Mouse (Mus musculus): Measurements from ENCODE around the gene Pex11g. TPM values are rescaled to one million over a fixed set of nuclear protein-coding genes. Genes with fewer than 3 reads are reported as not detected.

The Pex11g gene
- polyA plus RNA-seq, 1 experiment from 2014 or later: 4.4 TPM

DNA sequence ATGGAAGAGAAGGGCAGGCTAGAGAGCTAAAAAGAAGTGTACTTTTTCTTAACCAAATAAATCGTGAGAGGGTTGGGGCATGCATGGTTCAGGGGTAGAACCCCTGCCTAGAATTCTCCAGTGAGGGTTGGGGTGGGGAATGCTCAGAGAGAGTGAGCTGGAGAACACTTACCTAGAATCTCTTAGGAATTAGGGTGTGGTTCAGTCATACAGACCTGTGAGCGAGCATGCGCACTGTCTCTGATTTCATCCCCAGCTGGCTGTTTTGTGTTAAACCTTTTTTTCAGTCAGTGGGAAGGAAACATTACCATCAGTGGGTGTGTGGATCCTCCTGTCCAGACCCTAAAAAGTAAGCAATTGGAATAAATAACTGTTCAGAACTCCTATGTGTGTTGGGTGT is 41.3 kb downstream of the Pex11g start:
- no peak overlapping the region for H3K9ac ChIP-seq
- H3K27me3 ChIP-seq: no peaks in the 10 kb centered on the region
- no peaks in the 10 kb centered on the region for H3K4me1 ChIP-seq
- H3K4me2 ChIP-seq: no peak overlapping the region
- WGBS: 94% methylated on average over 3 of the region's 3 CpGs
- H3K36me3 ChIP-seq (replicated peaks): peaks cover 24% of the 10 kb centered on the region
- ATAC-seq (ENCODE audit: low FRiP score): no peak
- no peak overlapping the region for H3K4me3 ChIP-seq (replicated peaks)
- no peak overlapping the region for H3K27ac ChIP-seq
- H3K9me3 ChIP-seq: no peaks in the 10 kb centered on the region

DNA sequence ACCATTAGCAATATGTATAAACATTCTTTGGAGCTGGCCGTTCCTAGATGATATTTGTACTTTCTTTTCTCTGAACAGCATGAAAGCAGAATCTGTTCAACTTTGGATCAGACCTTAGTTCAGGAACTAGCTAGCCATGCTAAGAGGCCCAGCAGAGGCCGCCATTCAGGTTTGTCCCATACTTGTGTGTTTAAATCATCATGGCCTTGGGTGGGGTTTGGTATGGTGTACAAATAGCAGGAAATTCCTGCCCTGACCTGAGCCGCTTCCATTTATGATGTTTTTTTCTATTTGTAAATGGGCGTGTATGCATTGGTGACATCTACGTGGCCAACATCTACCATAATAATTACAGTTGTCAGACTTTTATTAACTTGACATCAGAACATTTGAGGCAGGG is 42.3 kb downstream of the Pex11g start:
- no peak for ATAC-seq (ENCODE audit: low FRiP score)
- no peaks in the 10 kb centered on the region for H3K9me3 ChIP-seq
- no peak overlapping the region for H3K9ac ChIP-seq
- no peak overlapping the region for H3K27ac ChIP-seq
- no peaks in the 10 kb centered on the region for H3K4me1 ChIP-seq
- 95% methylated on average over 5 of the region's 5 CpGs for WGBS
- no peak overlapping the region for H3K4me2 ChIP-seq
- H3K4me3 ChIP-seq (replicated peaks): no peak overlapping the region
- H3K36me3 ChIP-seq (replicated peaks): peaks cover 17% of the 10 kb centered on the region
- no peaks in the 10 kb centered on the region for H3K27me3 ChIP-seq

DNA sequence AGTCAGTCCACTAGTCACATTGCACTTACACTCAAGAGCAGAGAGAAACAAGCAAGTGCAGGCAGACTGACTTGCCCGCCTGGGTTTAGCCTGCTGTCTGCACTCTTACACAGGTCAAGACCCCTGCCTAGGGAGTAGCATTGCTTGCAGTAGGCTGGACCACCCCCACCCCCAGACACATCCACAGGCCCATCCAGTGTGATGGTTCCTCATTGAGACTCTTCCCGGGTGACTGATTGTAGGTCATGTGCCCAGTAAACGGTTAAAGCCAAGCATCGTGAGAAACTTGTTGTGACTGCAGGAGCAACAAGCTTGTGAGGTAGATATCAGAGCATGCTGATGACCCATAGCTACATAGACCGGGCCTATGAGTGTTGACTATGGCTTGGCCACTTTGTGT is 46.0 kb downstream of the Pex11g start:
- Histone ChIP-seq H3K4me1 (peaks cover 20% of the 10 kb centered on the region), H3K27me3 (no peaks in the 10 kb centered on the region), H3K4me2 (no peak overlapping the region), H3K9me3 (no peaks in the 10 kb centered on the region), H3K27ac (no peak overlapping the region), H3K36me3 (replicated peaks) (no peaks in the 10 kb centered on the region), H3K4me3 (replicated peaks) (no peak overlapping the region), H3K9ac (no peak overlapping the region)
- ATAC-seq (ENCODE audit: low FRiP score): no peak
- 93% methylated on average over 5 of the region's 5 CpGs for whole genome bisulfite sequencing

DNA sequence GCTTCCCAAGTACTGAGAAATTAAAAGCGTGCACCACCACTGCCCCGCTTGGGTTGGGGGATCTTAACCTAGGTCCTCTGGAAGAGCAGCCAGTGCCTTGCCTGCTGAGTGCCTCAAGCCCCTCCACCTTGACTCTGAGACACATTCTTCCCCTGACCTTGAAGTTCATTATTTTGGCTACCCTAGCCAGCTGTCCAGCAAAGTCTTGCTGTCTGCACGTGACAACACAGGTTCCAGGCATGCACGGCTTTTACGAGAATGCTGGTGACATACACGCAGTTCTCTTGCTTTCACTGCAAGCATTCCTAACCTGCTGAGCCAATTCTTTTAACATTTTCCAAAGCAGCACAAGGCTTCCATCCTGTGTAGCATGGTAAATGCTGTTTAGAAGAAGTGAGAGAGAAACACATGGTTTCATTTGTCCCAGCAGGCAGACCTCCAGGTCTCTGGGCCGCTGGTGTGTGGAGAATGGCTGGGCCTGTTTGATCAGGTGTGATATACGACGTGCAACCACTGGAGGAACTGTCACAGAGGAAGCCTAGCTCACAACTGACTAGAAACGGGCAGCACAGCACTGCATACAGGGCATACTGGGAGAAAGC is 47.3 kb downstream of the Pex11g start:
- 86% methylated on average over 10 of the region's 10 CpGs for WGBS

DNA sequence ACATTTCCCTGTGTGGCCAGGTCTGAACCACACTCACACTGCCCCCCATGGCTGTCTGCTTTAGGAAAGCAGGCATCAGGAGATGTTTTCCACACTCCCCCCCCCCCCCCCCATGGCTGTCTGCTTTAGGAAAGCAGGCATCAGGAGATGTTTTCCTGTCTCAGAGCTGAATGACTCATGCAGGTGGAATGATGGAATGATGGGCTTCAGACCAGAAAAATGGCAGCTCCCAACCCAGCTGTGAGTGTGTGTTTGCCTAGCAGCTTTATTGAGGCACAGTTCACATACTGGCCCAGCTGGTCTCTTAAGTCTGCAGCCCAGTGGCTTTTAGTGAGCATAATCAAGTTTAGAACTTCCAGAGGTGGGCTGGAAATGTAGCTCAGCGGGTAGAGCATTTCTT is 49.4 kb downstream of the Pex11g start:
- no peak overlapping the region for H3K4me3 ChIP-seq (replicated peaks)
- H3K4me2 ChIP-seq: no peak overlapping the region
- WGBS: 88% methylated on average over 1 of the region's 1 CpGs
- no peaks in the 10 kb centered on the region for H3K36me3 ChIP-seq (replicated peaks)
- H3K27ac ChIP-seq: no peak overlapping the region
- ATAC-seq (ENCODE audit: low FRiP score): no peak; the same call in 1 of the 2 replicates
- H3K4me1 ChIP-seq: peaks cover 41% of the 10 kb centered on the region
- H3K27me3 ChIP-seq: no peaks in the 10 kb centered on the region
- H3K9ac ChIP-seq: no peak overlapping the region
- H3K9me3 ChIP-seq: no peaks in the 10 kb centered on the region

More for the DNA sequence above, 47.3 kb downstream of the Pex11g start:
- no peak overlapping the region for H3K9ac ChIP-seq
- no peak overlapping the region for H3K4me2 ChIP-seq
- H3K4me3 ChIP-seq (replicated peaks): no peak overlapping the region
- H3K4me1 ChIP-seq: peaks cover 30% of the 10 kb centered on the region
- no peaks in the 10 kb centered on the region for H3K27me3 ChIP-seq
- no peak for ATAC-seq (ENCODE audit: low FRiP score)
- H3K36me3 ChIP-seq (replicated peaks): no peaks in the 10 kb centered on the region
- H3K9me3 ChIP-seq: no peaks in the 10 kb centered on the region
- no peak overlapping the region for H3K27ac ChIP-seq

DNA sequence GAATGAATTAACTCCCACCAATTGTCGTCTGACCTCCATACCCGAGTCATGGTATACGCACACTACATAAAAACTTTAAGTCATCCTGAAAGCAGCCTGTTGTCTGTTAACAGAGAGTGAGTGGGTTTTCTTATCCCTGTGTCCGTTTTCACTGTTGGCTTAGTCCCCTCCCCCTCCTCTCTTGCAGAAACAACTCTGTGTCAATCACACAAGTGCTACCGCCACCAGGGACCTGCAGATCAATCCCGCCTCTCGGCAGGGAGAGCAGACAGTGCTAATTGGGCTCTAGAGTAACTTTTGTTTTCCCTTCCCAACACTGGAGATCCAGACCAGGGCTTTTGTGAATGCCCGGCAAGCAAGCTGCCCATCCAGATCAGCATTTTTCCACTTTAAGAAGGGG is 50.0 kb downstream of the Pex11g start:
- WGBS: 3% methylated on average over 8 of the region's 8 CpGs
- H3K36me3 ChIP-seq (replicated peaks): no peaks in the 10 kb centered on the region
- H3K27ac ChIP-seq: 0 out of 2 replicates have a peak overlapping the region, but pooled peaks have one; percentile 46
- peak overlapping the region; percentile 4; the same call in 1 of the 2 replicates for H3K4me2 ChIP-seq
- H3K9me3 ChIP-seq: no peaks in the 10 kb centered on the region
- H3K27me3 ChIP-seq: no peaks in the 10 kb centered on the region
- H3K4me1 ChIP-seq: peaks cover 41% of the 10 kb centered on the region
- ATAC-seq (ENCODE audit: low FRiP score): peak; percentile 62
- H3K4me3 ChIP-seq (replicated peaks): no peak overlapping the region
- H3K9ac ChIP-seq: no peak overlapping the region

DNA sequence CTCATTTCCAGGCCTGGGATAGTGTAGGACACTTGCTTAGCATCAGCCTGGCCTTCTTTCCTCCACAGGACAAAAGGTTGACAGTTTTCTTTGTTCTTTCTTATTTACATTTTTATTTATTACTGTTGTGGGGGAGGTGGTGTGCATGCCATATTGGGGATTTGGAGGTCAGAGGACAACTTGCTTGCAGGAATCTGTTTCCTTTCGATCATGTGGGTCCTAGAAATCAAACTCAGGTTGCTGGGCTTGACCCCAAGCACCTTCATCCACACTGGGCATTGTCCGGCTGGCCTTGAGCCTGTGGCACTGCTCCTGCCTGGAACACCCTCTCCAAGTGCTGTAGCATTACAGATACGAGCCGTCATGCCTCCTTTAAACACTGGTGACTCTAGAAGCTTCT is 50.6 kb downstream of the Pex11g start:
- H3K4me2 ChIP-seq: 0 out of 2 replicates have a peak overlapping the region, but pooled peaks have one; percentile 4
- H3K9me3 ChIP-seq: no peaks in the 10 kb centered on the region
- H3K9ac ChIP-seq: no peak overlapping the region
- no peaks in the 10 kb centered on the region for H3K27me3 ChIP-seq
- no peak overlapping the region for H3K4me3 ChIP-seq (replicated peaks)
- no peak overlapping the region for H3K27ac ChIP-seq
- H3K36me3 ChIP-seq (replicated peaks): no peaks in the 10 kb centered on the region
- 21% methylated on average over 4 of the region's 4 CpGs for WGBS
- ATAC-seq (ENCODE audit: low FRiP score): no peak
- peaks cover 41% of the 10 kb centered on the region for H3K4me1 ChIP-seq

DNA sequence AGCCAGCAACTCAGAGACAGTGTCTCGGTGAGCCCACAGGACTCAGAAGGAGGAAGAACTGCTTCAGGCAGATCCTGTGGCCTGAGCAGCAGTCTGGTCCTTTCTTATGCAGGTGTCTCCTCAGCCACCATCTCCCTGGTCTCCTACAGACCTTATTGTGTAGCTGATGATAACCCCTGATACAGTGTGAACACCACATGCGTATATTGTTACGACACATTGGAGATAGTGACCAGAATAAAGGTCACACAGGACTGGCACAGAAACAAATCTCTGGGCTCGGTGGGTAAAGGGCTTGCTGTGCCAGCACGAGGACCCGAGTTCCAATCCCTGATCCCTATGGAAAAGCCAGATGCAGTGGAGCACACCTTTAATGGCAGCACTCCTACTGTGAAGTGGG is 51.8 kb downstream of the Pex11g start:
- Histone ChIP-seq H3K4me1 (peaks cover 41% of the 10 kb centered on the region), H3K27ac (no peak overlapping the region), H3K27me3 (no peaks in the 10 kb centered on the region), H3K9ac (no peak overlapping the region), H3K4me3 (replicated peaks) (no peak overlapping the region), H3K36me3 (replicated peaks) (no peaks in the 10 kb centered on the region), H3K4me2 (no peak overlapping the region), H3K9me3 (no peaks in the 10 kb centered on the region)
- WGBS: 89% methylated on average over 6 of the region's 6 CpGs
- ATAC-seq (ENCODE audit: low FRiP score): no peak

DNA sequence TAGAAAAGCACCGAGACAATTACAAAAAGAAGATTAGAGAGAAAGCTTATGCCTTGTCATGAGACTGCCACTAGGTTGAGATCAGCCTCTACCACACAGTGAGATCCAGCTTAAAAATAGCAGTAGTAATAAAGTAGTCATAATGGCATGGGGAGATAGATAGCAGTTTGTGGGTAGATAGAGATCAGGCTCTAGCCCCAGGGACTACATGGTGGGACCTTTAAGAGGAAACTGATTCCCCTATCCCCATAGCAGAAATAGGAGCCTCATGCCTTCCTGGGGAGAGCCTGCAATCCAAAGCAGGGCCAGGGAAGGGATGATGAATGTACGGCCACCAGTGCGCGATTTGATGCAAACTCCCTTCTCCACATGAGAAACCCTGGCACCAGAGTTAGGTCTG is 52.2 kb downstream of the Pex11g start:
- H3K4me1 ChIP-seq: peaks cover 41% of the 10 kb centered on the region

DNA sequence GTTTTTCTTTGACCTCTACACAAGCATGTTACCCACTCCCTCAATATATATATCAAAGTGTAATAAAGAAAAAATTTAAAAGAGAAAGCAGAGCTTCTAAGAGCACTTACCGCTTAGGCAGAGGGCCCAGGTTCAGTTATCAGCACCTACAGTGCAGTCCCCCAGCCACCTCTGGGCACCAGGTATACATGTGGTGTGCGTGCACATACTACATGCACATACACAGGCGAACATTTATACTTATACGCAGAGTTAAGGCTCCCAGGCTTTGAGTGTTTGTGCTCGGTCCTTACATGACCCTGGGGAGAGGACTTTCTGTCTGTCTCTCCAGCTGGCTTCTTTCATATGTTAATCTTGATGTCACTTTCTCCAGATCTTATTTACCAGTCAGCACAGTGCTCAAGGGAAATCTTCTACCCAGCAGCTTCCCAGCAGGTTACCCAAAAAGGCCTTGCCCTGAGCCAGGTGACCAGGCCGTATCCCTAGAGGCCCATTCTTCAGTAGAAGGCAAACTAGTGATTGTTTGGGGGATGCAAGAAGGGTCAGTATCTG is 52.8 kb downstream of the Pex11g start:
- Histone ChIP-seq H3K4me2 (no peak overlapping the region), H3K4me1 (peaks cover 41% of the 10 kb centered on the region)
- ATAC-seq (ENCODE audit: low FRiP score): no peak

More for the DNA sequence above, 52.2 kb downstream of the Pex11g start:
- Histone ChIP-seq H3K4me2 (no peak overlapping the region), H3K9me3 (no peaks in the 10 kb centered on the region), H3K36me3 (replicated peaks) (no peaks in the 10 kb centered on the region), H3K9ac (no peak overlapping the region), H3K4me3 (replicated peaks) (no peak overlapping the region), H3K27me3 (no peaks in the 10 kb centered on the region), H3K27ac (no peak overlapping the region)
- 74% methylated on average over 4 of the region's 4 CpGs for WGBS
- ATAC-seq (ENCODE audit: low FRiP score): no peak

DNA sequence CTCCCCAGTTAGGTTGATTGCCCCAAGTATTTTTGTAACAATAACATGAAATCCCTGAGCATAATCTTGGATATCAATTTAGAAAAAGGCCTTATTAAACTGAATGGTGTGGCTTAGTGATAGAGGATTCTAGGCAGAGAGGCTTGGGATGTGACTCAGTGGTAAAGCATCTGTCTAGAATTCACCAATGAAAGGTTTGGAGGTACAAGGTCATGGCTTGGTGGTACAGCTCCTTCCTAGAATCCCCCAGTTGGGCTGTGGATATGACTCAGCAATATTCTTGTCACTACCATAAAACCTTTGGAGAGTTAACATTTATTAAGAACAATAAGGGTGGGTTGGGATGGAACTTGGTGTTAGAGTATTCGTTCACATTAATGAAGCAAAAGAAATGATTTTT is 54.7 kb downstream of the Pex11g start:
- ATAC-seq (ENCODE audit: low FRiP score): no peak
- WGBS: 94% methylated on average over 1 of the region's 1 CpGs
- H3K4me1 ChIP-seq: peaks cover 35% of the 10 kb centered on the region

More for the DNA sequence above, 52.8 kb downstream of the Pex11g start:
- Histone ChIP-seq H3K36me3 (replicated peaks) (no peaks in the 10 kb centered on the region), H3K27me3 (no peaks in the 10 kb centered on the region), H3K9ac (no peak overlapping the region), H3K4me3 (replicated peaks) (no peak overlapping the region), H3K27ac (no peak overlapping the region), H3K9me3 (no peaks in the 10 kb centered on the region)
- 47% methylated on average over 6 of the region's 6 CpGs for WGBS

DNA sequence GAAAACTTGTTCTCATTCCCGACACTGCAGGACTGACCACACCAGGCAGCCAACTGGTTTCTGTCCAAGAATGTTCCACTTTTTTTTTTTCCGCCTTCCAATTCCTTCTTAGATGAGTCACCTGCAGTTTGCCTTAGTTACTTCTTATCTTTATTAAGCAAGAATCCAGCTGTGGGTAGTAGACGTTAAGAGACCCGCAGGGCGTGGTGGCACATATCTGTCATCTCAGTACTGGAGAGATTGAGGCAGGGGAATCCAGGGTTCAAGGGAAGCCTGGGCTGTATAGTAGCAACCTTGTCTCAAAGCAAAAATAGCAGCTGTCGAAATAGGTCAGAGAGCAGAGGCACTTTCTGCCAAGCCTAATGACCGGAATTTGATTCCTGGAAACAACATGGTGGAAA is 55.6 kb downstream of the Pex11g start:
- WGBS: 91% methylated on average over 7 of the region's 7 CpGs
- H3K4me2 ChIP-seq: no peak overlapping the region
- no peak overlapping the region for H3K27ac ChIP-seq
- no peaks in the 10 kb centered on the region for H3K36me3 ChIP-seq (replicated peaks)
- H3K4me3 ChIP-seq (replicated peaks): no peak overlapping the region
- no peaks in the 10 kb centered on the region for H3K27me3 ChIP-seq
- peaks cover 25% of the 10 kb centered on the region for H3K4me1 ChIP-seq
- ATAC-seq (ENCODE audit: low FRiP score): no peak
- no peak overlapping the region for H3K9ac ChIP-seq
- no peaks in the 10 kb centered on the region for H3K9me3 ChIP-seq

More for the DNA sequence above, 54.7 kb downstream of the Pex11g start:
- Histone ChIP-seq H3K4me2 (no peak overlapping the region), H3K4me3 (replicated peaks) (no peak overlapping the region), H3K9me3 (no peaks in the 10 kb centered on the region), H3K9ac (no peak overlapping the region), H3K27me3 (no peaks in the 10 kb centered on the region), H3K27ac (no peak overlapping the region), H3K36me3 (replicated peaks) (no peaks in the 10 kb centered on the region)

DNA sequence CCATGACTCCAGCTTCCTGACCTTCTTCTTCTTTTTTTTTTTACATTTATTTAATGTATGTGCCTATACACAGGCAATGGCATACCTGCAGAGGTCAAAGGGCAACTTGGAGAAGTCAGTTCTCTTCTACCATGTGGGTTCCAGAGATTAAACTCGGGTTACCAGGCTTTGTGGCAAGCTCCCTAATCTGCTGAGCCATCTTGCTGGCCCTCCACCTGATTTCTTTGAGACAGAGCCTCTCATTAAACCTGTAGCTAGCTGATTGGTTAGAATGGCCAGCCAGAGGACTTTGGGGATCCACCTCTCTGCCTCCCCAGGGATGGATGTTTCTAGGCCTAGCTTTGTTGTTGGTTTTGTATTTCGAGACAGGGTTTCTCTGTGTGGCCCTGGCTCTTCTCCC is 56.4 kb downstream of the Pex11g start:
- 83% methylated on average over 2 of the region's 2 CpGs for WGBS
- Histone ChIP-seq H3K9ac (no peak overlapping the region), H3K36me3 (replicated peaks) (no peaks in the 10 kb centered on the region), H3K4me1 (peaks cover 17% of the 10 kb centered on the region), H3K27me3 (no peaks in the 10 kb centered on the region), H3K9me3 (no peaks in the 10 kb centered on the region), H3K27ac (no peak overlapping the region), H3K4me3 (replicated peaks) (no peak overlapping the region), H3K4me2 (no peak overlapping the region)
- no peak for ATAC-seq (ENCODE audit: low FRiP score)

All from forebrain, embryonic 12.5 days (tissue).